Mouse (Mus musculus): Measurements from ENCODE around the gene Onecut3.

Onecut3 gene

GRCm38 (mm10) chr10:80553575-80553974 is 58.9 kb downstream of the Onecut3 start:
- DNase-seq (ENCODE audit: low read depth), result no peak

- DNase-seq (ENCODE audit: low read depth), result no peak
Observed at GRCm38 (mm10) chr10:80553997-80554396, 59.4 kb downstream of the Onecut3 start.

GRCm38 (mm10) chr10:80557346-80557965 is 62.8 kb downstream of the Onecut3 start:
- no peak for DNase-seq (ENCODE audit: low read depth)

DNA sequence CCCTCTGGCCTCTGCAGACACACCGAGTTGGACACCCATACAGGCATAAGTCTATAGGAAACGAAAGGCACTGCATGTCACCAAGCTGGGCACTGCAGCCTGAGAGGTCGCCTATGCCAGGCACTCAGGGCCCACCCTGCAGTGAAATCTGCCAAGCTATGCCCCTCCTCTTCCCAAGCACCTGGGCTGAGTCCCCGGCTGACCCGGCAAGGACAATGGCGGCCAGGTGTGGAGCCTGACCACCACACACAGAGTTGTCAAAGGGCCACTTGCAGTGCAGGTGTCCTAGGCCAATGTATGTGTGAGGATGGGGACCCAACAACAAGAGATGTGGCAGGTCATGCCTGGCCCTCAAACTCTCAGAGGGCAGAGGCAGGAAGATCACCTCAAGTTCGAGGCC is 64.8 kb downstream of the Onecut3 start:
- no peak for DNase-seq (ENCODE audit: low read depth)

GRCm38 (mm10) chr10:80560621-80561020 is 66.0 kb downstream of the Onecut3 start:
- DNase-seq (ENCODE audit: low read depth), result no peak

GRCm38 (mm10) chr10:80561116-80561944 is 66.7 kb downstream of the Onecut3 start, which contains the start of gene Rexo1:
Rexo1 (minus strand) TSS chr10:80561560.
- peak; percentile 97 for DNase-seq (ENCODE audit: low read depth)

DNA sequence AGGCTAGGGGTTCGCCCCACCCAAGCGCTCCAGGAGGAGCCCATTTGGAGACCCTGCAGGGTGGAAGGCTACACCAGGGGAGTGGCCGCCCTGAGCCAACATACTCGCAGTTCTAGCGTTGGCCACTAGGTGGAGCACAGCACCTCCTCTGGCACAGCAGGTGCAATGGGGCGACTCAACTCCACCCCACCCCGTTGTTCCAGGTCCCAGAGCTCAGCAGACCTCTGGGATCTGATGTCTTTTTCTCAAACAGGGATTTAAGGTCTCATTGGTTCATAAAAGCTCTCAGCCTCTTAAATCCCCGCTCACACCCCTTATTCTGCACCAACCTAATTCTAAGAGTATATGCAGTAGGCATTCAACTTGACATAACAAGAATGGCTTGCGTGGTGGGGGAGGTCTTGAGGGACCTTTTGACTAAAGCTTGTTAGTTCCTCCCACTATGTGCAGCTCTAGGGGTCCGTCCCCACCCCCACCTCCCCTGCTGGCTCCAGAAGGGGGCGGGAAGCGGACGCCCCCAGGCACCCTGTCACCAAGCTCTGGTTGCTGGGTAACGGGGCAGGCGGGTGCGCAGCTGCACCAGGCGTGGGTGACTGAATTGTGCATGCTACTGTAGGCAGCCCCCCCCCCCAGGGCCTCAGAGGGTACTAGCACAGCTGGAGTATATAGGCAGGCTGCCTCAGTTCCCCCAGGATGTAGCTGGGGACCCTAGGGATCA is 71.9 kb downstream of the Onecut3 start:
- no peak for DNase-seq (ENCODE audit: low read depth)

Data from c-Kit-positive CD71-positive TER-119-negative erythroid progenitor cells, embryonic 14.5 days (primary cell).